Mouse (Mus musculus): ENCODE measurements around the gene Gm13271. TPM values are rescaled to one million over a fixed set of nuclear protein-coding genes. Genes with fewer than 3 reads are reported as not detected.
"Not testable (repeated sequence)": the region's sequence is repeated elsewhere in the genome, so short reads cannot be mapped to it uniquely, and the experiment has no call there.

Gene Gm13271
- polyA plus RNA-seq, 1 experiment from 2014 or later = not detected

DNA sequence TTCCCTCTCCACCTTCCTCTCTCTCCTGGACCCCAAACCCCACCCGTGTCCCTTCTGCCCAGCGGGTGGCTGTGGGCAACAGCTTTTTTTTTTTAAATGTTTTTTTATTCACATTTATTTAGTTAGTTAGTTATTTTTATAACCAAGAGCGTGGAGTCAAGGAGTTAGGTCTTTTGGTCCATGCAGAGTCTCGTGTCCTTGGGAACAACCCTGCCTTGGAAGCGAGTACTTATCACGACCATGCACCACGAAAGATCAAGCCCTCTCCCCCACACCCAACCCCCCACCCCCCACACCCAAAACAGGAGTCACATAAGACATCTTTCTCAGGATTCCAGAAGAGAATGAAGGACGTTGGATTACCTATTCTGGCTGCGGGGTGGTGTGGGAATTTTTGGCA lies 7.7 kb downstream of the Gm13271 start:
- H3K4me2 ChIP-seq = peak overlapping the region; percentile 53; the same call in 1 of the 2 replicates
- H3K4me3 ChIP-seq (replicated peaks); H3K9me3 ChIP-seq (replicated peaks); H3K9ac ChIP-seq; H3K4me1 ChIP-seq (replicated peaks); ATAC-seq (ENCODE audit: low read depth); H3K27me3 ChIP-seq; H3K27ac ChIP-seq; DNase-seq; H3K36me3 ChIP-seq: not testable (repeated sequence)
- whole genome bisulfite sequencing (ENCODE audit: insufficient replicate concordance) = 29% methylated on average over 9 of the region's 9 CpGs

DNA sequence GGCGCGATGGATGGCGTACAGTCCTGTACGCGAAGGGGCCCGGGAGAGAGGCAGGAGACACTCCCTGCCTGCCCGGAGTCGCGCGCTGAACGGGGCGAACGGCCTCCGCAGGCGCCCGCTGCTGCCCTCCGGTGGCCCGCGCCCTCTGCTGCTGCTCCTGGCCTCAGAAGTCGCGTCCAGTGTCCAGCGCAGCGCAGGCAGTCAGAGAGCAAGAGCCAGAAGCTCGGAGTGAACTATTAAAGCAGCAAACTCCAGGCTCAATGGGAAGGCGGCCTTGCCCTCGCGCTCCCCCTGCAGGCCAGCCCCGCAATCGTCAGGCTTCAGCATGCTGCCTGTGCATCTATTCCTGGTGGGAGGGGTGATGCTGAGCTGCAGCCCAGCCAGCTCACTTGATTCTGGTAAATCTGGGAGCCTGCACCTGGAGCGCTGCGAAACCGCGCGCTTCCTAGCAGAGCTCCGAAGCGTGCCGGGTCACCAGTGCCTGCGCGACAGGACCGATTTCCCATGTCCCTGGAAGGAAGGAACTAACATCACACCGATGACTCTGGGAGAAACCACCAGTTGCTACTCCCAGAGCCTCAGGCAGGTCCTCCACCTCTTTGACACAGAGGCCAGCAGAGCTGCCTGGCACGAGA lies 8.8 kb downstream of the Gm13271 start:
- peak overlapping the region; percentile 64 for H3K4me2 ChIP-seq
- not testable (repeated sequence) for H3K27ac ChIP-seq; H3K27me3 ChIP-seq; DNase-seq; H3K9me3 ChIP-seq (replicated peaks); H3K36me3 ChIP-seq; H3K4me1 ChIP-seq (replicated peaks); ATAC-seq (ENCODE audit: low read depth)
- WGBS (ENCODE audit: insufficient replicate concordance) = 2% methylated on average over 41 of the region's 42 CpGs
- H3K9ac ChIP-seq = peak overlapping the region; percentile 52
- H3K4me3 ChIP-seq (replicated peaks) = peak overlapping the region; percentile 50

DNA sequence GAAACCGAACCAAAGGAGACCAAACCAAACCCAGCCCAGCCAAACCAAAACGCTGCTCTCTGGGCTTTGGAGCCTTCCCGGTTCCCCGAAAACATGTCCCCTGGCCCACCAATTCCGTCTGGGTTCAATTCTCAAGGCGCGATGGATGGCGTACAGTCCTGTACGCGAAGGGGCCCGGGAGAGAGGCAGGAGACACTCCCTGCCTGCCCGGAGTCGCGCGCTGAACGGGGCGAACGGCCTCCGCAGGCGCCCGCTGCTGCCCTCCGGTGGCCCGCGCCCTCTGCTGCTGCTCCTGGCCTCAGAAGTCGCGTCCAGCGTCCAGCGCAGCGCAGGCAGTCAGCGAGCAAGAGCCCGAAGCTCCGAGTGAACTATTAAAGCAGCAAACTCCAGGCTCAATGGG lies 18.9 kb downstream of the Gm13271 start, which contains the start of gene Gm13290:
TSS of gene Gm13290 (plus strand) at position 301 of the 400 bp plus-strand sequence.
- not testable (repeated sequence) for H3K4me3 ChIP-seq (replicated peaks); H3K9me3 ChIP-seq (replicated peaks); H3K9ac ChIP-seq; H3K4me2 ChIP-seq; H3K36me3 ChIP-seq; H3K27ac ChIP-seq; H3K27me3 ChIP-seq; H3K4me1 ChIP-seq (replicated peaks); ATAC-seq (ENCODE audit: low read depth); DNase-seq
- no CpG with 5 or more reads among the region's 32 CpGs for WGBS (ENCODE audit: insufficient replicate concordance)

GRCm38 (mm10) chr4:88776622-88777021 lies 22.0 kb downstream of the Gm13271 start, which contains the start of gene Gm13289:
Gene Gm13289, plus strand, starts transcription at chr4:88776922.
- not testable (repeated sequence) for H3K9ac ChIP-seq; H3K4me1 ChIP-seq (replicated peaks); H3K4me2 ChIP-seq; H3K9me3 ChIP-seq (replicated peaks); H3K27me3 ChIP-seq; H3K36me3 ChIP-seq; H3K4me3 ChIP-seq (replicated peaks); H3K27ac ChIP-seq; DNase-seq; ATAC-seq (ENCODE audit: low read depth)
- WGBS (ENCODE audit: insufficient replicate concordance) = no CpG with 5 or more reads among the region's 29 CpGs

DNA sequence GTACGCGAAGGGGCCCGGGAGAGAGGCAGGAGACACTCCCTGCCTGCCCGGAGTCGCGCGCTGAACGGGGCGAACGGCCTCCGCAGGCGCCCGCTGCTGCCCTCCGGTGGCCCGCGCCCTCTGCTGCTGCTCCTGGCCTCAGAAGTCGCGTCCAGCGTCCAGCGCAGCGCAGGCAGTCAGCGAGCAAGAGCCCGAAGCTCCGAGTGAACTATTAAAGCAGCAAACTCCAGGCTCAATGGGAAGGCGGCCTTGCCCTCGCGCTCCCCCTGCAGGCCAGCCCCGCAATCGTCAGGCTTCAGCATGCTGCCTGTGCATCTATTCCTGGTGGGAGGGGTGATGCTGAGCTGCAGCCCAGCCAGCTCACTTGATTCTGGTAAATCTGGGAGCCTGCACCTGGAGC lies 24.9 kb downstream of the Gm13271 start, which contains the start of gene Gm13272:
TSS of gene Gm13272 (plus strand) at position 301 of the 400 bp plus-strand sequence.
- not testable (repeated sequence) for DNase-seq; H3K4me2 ChIP-seq; H3K36me3 ChIP-seq; H3K9ac ChIP-seq; H3K27ac ChIP-seq; H3K27me3 ChIP-seq; H3K9me3 ChIP-seq (replicated peaks); H3K4me1 ChIP-seq (replicated peaks); ATAC-seq (ENCODE audit: low read depth); H3K4me3 ChIP-seq (replicated peaks)
- WGBS (ENCODE audit: insufficient replicate concordance) = no CpG with 5 or more reads among the region's 29 CpGs

GRCm38 (mm10) chr4:88780320-88780719 lies 25.7 kb downstream of the Gm13271 start:
- not testable (repeated sequence) for H3K9me3 ChIP-seq (replicated peaks); DNase-seq; H3K27ac ChIP-seq; H3K36me3 ChIP-seq; H3K4me2 ChIP-seq; H3K9ac ChIP-seq; H3K4me3 ChIP-seq (replicated peaks); H3K4me1 ChIP-seq (replicated peaks); H3K27me3 ChIP-seq; ATAC-seq (ENCODE audit: low read depth)
- WGBS (ENCODE audit: insufficient replicate concordance) = 38% methylated on average over 16 of the region's 18 CpGs

DNA sequence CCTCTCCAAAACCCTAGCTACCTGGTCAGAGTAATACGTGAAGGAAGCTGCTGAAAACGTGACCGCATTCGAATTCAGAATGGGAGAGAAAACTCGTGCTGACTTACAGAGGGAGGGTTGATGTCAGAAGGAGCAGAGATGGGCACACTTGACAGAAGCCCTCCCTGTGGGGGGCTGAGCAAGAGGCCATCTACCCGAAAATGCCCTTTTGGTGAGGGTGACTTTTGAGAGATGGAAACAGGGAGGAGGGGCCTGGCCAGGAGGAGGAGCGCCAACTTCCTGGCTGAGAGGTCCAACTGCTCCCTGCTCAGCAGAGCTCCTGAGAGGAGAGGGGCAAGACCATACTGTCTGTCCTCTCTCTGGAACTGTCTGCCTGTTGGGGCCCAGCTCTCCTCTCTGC lies 27.2 kb downstream of the Gm13271 start, which contains the start of gene Ifnz:
TSS of gene Ifnz (plus strand) at position 301 of the 400 bp plus-strand sequence.
- not testable (repeated sequence) for H3K36me3 ChIP-seq; DNase-seq; H3K4me1 ChIP-seq (replicated peaks); ATAC-seq (ENCODE audit: low read depth); H3K27ac ChIP-seq; H3K9ac ChIP-seq; H3K27me3 ChIP-seq; H3K9me3 ChIP-seq (replicated peaks)
- peak within 1 kb of the TSS; percentile 56 for H3K4me2 ChIP-seq
- 15% methylated on average over 4 of the region's 7 CpGs for WGBS (ENCODE audit: insufficient replicate concordance)
- peak within 1 kb of the TSS; percentile 28 for H3K4me3 ChIP-seq (replicated peaks)

DNA sequence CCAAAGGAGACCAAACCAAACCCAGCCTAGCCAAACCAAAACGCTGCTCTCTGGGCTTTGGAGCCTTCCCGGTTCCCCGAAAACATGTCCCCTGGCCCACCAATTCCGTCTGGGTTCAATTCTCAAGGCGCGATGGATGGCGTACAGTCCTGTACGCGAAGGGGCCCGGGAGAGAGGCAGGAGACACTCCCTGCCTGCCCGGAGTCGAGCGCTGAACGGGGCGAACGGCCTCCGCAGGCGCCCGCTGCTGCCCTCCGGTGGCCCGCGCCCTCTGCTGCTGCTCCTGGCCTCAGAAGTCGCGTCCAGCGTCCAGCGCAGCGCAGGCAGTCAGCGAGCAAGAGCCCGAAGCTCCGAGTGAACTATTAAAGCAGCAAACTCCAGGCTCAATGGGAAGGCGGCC lies 27.7 kb downstream of the Gm13271 start:
- H3K27me3 ChIP-seq; ATAC-seq (ENCODE audit: low read depth); DNase-seq; H3K9ac ChIP-seq; H3K36me3 ChIP-seq; H3K4me1 ChIP-seq (replicated peaks); H3K27ac ChIP-seq; H3K9me3 ChIP-seq (replicated peaks): not testable (repeated sequence)
- WGBS (ENCODE audit: insufficient replicate concordance) = 0% methylated on average over 4 of the region's 31 CpGs
- peak overlapping the region; percentile 56 for H3K4me2 ChIP-seq
- H3K4me3 ChIP-seq (replicated peaks) = peak overlapping the region; percentile 28

DNA sequence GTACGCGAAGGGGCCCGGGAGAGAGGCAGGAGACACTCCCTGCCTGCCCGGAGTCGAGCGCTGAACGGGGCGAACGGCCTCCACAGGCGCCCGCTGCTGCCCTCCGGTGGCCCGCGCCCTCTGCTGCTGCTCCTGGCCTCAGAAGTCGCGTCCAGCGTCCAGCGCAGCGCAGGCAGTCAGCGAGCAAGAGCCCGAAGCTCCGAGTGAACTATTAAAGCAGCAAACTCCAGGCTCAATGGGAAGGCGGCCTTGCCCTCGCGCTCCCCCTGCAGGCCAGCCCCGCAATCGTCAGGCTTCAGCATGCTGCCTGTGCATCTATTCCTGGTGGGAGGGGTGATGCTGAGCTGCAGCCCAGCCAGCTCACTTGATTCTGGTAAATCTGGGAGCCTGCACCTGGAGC lies 30.7 kb downstream of the Gm13271 start, which contains the start of gene Gm13276:
TSS of gene Gm13276 (plus strand) at position 301 of the 400 bp plus-strand sequence.
- not testable (repeated sequence) for H3K4me3 ChIP-seq (replicated peaks); H3K9me3 ChIP-seq (replicated peaks); DNase-seq; H3K36me3 ChIP-seq; H3K27me3 ChIP-seq; H3K27ac ChIP-seq; H3K4me1 ChIP-seq (replicated peaks); ATAC-seq (ENCODE audit: low read depth); H3K4me2 ChIP-seq; H3K9ac ChIP-seq
- no CpG with 5 or more reads among the region's 27 CpGs for WGBS (ENCODE audit: insufficient replicate concordance)

- not testable (repeated sequence) for H3K4me1 ChIP-seq (replicated peaks); H3K9me3 ChIP-seq (replicated peaks); H3K36me3 ChIP-seq; H3K9ac ChIP-seq; ATAC-seq (ENCODE audit: low read depth); DNase-seq; H3K4me3 ChIP-seq (replicated peaks); H3K27ac ChIP-seq; H3K27me3 ChIP-seq; H3K4me2 ChIP-seq
- WGBS (ENCODE audit: insufficient replicate concordance) = 0% methylated on average over 4 of the region's 28 CpGs
These were observed 33.7 kb downstream of the Gm13271 start, which contains the start of gene Gm13277 for GRCm38 (mm10) chr4:88788402-88788801. Gene Gm13277, plus strand, starts transcription at chr4:88788632.

DNA sequence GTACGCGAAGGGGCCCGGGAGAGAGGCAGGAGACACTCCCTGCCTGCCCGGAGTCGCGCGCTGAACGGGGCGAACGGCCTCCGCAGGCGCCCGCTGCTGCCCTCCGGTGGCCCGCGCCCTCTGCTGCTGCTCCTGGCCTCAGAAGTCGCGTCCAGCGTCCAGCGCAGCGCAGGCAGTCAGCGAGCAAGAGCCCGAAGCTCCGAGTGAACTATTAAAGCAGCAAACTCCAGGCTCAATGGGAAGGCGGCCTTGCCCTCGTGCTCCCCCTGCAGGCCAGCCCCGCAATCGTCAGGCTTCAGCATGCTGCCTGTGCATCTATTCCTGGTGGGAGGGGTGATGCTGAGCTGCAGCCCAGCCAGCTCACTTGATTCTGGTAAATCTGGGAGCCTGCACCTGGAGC lies 36.6 kb downstream of the Gm13271 start, which contains the start of gene Gm13278:
TSS of gene Gm13278 (plus strand) at position 301 of the 400 bp plus-strand sequence.
- H3K4me3 ChIP-seq (replicated peaks); H3K9ac ChIP-seq; H3K27ac ChIP-seq; H3K27me3 ChIP-seq; H3K4me1 ChIP-seq (replicated peaks); ATAC-seq (ENCODE audit: low read depth); H3K36me3 ChIP-seq; H3K4me2 ChIP-seq; DNase-seq; H3K9me3 ChIP-seq (replicated peaks): not testable (repeated sequence)
- no CpG with 5 or more reads among the region's 28 CpGs for WGBS (ENCODE audit: insufficient replicate concordance)
